Mouse (Mus musculus) cerebellum, postnatal 14 days (tissue): ENCODE data around the gene Prdm5.

Experiments used
- DNase-seq, 2 experiments: peaks; one replicate each; pipeline ENCODE4 v3.0.0; 2021; ENCODE audit warnings: mixed read lengths in 2 of 2

The Prdm5 gene

GRCm38 (mm10) chr6:65778861-65779688 is at the start of gene Prdm5:
TSS of gene Prdm5 (plus strand) at chr6:65778988.
- peak; percentile 76 to 88 for DNase-seq

- no peak for DNase-seq
These were observed 39.3 kb upstream of the Prdm5 start for GRCm38 (mm10) chr6:65739442-65739841.

DNA sequence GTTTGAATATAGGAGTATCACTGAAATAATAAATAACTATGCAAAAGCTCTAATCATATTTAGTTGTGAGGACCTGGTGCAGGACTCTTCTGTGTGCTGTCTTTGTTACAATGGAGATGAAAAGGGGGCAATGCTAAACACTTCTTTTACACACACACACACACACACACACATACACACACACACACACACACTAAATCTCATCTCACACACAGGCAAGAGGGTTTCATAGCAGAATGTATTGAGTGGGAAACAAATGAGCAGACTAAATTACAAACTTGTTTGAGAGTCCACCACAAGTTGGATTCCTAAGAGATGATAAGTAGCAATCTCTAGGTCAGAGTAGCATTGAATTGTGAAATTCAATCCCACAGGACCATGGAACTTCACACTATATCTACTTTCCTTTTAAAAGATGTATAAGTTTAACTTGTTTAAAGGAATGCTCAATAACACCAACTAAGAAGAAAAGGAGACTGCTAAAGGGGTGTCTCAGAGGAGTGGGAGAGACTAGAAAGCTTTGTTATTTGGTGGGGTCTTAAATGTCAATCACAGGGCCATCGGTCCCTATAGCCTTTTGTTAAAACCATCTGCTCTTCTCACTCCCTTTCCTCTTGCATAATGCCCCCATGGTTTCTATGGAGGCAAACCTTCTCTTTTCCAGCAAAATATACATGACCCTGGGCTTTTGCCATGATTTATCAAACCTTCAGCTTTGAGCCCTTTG is 35.5 kb upstream of the Prdm5 start:
- no peak for DNase-seq

DNA sequence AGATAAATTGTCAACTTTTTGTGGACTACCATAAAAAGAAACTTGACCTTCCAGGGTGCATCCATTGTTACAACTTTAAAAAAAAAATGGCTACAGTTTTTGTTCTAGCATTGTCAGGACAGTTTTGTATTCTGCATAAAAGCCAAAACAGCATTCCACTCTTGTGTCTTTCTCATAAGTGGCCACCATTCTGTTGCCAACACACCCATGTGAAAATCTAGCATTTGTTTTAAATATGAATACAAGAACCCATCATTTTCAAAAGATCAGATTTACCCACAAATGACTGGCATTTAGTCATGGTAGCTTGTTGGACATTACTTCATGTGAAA is 35.0 kb upstream of the Prdm5 start:
- DNase-seq: no peak

DNA sequence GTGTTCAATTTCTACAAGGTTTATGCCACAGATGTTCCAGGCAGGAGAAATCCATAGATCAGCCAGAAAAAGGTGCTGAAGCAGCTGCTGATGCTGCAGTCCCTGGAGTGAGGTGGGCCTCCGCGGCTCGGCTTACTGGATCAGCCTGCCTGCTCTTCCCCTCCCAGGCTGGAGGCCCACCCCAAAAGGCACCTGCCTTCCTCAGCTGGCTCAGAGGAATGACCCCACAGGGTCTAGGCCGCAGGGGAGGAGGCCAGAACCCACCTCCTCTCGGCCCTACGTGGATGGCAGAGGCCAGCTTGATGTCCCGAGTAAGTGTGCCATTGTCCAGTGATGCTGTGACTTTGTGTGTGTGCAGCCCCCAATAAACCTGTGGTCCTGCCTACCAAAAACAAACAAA is 20.6 kb upstream of the Prdm5 start:
- DNase-seq: no peak

- DNase-seq: no peak
These were observed 19.6 kb upstream of the Prdm5 start for GRCm38 (mm10) chr6:65759174-65759573.

GRCm38 (mm10) chr6:65760073-65760472 is 18.7 kb upstream of the Prdm5 start:
- no peak for DNase-seq

DNA sequence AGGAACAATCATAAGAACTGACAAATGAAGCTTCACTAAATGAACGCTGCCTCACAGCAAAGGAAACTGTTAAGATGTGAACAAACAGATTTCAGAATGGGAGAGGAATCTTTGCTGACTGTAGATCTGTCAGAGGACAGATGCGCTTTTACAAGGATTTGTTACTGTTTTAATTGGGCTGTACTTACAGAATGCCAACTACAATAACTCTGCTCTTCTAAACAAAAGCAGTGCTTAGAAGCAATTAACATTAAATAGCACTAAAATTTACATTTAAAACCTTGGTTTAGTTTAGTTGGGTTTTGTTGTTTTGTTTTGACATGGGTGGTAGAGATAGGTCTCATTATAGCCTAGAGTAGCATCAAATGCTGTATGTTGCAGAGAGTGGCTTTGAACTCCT is 14.3 kb upstream of the Prdm5 start:
- no peak for DNase-seq

- DNase-seq: peak; percentile 27 to 35
These were observed 13.7 kb upstream of the Prdm5 start for GRCm38 (mm10) chr6:65765057-65765456.

DNA sequence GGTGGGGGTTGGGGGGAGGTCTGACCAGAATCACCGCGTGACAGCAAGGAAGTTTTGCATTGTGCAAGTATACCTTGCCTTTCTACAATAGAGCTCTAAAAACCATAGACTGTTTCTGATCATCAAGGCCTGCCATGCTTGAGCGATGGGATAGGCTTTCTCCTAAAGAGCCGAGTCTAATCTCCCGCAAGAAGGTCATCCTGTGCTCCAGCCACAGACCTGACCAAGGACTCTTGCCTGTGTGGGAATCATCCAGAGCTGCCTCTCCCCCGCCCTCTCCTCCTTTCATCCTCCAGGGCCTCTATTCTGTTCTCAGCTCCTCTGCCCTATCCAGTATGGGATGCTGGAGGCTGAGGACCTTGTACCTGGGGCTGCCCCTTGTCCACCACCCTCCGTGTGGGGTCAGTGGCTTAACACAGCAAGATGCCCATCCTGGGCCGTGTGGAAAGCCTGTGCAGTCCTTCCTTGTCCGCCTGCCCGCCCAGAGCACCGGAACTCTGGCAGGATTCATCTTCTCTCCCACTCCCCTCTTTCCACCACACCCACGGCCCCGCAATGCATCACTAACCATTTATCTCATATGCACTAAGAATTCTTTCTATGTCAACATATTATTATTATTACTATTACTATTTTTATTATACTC is 12.9 kb upstream of the Prdm5 start:
- no peak for DNase-seq

- no peak for DNase-seq
These were observed 10.9 kb upstream of the Prdm5 start for GRCm38 (mm10) chr6:65767911-65768310.

- DNase-seq: no peak
These were observed 5.2 kb upstream of the Prdm5 start for GRCm38 (mm10) chr6:65773566-65773965.

DNA sequence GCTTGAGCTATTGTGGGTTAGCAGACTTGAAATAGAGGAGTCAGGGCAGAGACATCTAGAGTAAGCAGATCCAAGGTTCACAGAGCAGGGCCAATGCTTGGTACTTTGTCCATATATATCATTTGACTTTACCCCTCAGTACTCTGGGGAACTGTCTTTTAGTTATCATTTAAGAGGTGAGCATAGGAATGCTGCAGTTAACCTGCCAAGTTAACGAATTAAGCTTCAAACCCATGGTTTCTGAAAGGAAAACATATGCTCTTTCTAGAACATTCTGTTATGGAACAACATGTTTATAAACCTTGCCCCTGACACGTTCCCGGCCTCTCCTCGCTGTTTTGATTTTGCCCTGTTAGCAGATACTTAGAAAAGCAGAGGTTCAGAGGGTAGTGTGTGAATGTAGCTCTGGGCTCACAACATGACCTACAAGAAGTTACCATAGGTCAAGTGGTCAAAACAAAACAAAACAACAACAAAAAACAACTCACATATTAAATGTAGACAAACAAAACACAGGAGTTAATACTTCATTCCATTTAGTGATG is 973 bp downstream of the Prdm5 start:
- DNase-seq: no peak

DNA sequence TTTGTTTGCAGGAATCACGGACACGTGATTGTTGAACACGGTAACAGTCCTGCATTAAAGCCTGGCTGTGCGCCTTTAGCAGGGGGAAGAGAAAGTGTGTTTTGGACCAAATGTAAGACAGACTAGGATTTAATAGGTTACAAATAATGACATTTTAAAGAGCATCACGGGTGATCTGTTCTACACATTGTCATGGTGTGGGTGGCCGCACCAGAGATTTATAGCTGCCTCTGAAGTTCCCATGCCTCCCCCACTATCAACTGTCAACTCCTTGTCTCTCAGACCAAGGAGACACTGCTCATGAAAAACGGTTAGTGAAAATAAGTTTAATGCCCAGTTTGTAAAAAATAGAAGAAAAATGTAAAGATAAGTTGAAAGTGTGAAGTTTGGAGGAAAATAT is 2.7 kb downstream of the Prdm5 start:
- DNase-seq: peak in 1 of 2 experiments; percentile 9

DNA sequence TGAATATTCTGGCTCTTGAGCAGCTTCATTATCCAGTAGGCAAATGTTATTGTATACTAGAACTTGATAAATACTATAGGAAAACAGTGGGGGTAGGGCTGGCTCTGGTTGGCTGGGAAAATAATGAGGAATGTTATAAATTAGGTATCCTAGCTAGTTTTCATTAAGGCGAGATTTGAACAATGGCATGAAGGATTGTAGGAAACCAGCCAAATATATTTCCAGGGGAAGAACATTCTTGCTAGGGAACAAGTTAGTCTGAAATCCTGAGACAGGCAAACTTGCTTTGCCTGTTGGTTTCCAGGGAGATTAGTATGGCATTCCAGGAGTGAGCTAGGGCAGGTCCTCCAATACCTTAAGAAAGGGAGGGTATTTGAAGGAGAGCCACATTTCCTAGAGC is 4.9 kb downstream of the Prdm5 start:
- no peak for DNase-seq

- no peak for DNase-seq
These were observed 14.1 kb downstream of the Prdm5 start for GRCm38 (mm10) chr6:65792923-65793322.

GRCm38 (mm10) chr6:65796552-65796951 is 17.8 kb downstream of the Prdm5 start:
- no peak for DNase-seq

DNA sequence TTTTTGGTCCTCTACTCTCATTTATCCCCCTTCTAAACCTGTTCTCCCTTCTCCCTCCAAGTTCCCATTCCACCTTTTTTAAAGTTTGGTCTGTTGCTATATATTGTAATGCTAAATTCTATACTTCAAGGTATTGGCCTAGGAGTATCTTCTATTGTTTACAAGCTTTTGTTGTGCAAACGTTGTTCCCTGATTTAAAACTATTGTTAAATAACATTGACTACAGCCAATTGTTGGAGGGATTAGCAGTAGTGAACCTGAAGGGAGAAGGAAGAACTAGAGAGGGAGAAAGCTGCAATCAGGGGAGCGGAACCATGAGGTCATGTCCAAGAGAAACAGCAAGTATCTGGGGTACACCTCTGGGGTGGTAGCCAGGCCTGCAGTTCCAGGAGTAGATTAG is 18.5 kb downstream of the Prdm5 start:
- DNase-seq: no peak

GRCm38 (mm10) chr6:65798390-65798789 is 19.6 kb downstream of the Prdm5 start:
- no peak for DNase-seq

DNA sequence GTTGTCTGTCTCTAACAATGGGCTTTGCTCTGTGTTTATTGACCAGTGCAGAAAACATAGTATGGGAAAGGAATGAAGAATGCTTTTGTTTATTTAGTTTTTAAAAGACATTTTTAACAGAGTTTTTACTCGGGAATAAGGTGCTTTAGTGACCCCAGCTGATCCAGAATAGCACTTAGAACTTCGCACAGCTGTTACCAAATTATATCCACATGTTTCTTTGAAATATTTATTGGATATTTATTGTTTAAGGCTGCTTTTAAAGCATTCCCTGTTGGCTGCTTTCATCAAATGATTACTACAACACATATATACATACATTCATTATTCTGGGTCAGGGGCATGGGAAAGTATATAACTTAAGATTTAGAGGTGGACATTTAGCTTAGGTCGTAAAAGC is 32.9 kb downstream of the Prdm5 start:
- no peak for DNase-seq

DNA sequence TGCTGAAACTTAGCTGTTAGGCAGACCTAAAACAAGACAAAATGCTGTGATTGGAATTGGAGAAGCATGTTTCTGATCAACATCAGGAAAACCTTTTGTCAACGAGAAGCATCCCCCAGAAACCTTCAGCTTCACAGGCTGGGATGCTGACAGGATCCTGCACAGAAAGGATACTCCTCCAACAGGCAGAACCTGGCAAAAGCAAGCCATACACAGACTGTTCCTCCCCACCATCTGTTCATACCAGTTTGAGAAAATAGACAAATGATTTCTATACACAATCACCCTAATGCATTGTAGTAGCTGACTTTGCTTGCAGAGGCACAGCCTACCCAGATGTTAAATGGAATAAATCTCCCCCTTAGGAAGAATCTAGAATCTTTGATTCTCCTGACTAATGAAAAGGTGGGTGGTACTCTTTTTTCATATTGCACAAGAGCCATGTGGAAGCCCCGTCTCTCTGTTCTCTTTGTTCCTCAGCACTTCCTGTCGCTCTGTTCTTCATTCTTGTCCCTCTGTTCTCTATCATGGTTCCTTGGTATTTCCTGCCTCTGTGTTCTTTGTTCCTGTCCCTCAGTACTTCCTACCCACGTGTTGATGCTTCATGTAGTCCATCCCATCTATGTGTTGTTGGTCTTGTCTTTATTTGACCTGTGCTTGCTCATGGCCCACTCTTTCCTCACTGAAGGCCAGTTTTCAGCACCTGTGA is 39.4 kb downstream of the Prdm5 start:
- peak; percentile 48 to 63 for DNase-seq

DNA sequence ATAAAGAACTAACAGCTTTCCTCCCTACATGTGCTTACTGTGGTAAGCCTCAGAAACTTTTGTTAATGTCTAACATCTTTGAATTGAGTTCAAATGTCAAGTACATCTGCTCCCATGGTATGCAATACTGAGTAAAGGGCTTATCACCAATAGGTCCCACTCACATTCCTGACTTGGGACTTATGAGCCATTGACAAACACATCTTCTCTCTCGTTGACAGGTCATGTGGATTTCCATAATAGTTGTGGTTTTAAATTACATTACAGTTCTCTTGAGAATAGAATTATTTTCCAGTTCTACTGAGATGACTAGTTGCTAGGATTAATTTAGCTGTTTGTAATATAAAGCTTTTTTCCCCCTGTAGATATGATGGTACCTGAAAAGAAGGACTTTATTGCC is 49.9 kb downstream of the Prdm5 start:
- DNase-seq: no peak

DNA sequence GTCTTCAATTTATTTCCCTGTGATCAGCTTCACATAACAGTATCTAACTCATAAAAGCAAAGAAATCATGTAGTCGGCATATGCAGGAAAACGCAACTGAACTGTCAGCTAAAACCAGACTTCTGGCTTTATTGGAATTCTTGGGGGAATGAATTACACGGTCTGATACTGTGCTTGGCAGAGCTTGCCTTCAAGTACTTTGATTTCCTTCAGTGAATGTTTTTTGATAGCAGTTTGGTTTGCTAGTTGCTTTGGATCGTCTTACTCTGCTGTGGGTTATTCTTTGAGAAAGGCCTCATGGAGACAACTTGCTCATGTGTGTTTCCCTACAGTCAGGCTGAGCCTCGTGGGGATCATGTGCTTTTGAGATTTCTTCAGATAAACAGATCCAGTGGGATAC is 52.7 kb downstream of the Prdm5 start:
- no peak for DNase-seq
